Mouse (Mus musculus) ES-Bruce4 (cell line): ENCODE data around the gene Pcif1.
A peak's percentile ranks its signal among the peaks of the same experiment; 100 is the strongest.

ENCODE experiments used
- EP300 ChIP-seq: IDR thresholded peaks from 2 replicates; pipeline ENCODE4 v1.6.1; 2011; ENCODE audit warnings: low read depth, low read length; ENCODE audit not compliant: insufficient read depth
- POLR2A ChIP-seq: IDR thresholded peaks from one replicate; pipeline ENCODE4 v1.8.1; 2011; ENCODE audit warnings: low read length; ENCODE audit not compliant: insufficient read depth

DNA sequence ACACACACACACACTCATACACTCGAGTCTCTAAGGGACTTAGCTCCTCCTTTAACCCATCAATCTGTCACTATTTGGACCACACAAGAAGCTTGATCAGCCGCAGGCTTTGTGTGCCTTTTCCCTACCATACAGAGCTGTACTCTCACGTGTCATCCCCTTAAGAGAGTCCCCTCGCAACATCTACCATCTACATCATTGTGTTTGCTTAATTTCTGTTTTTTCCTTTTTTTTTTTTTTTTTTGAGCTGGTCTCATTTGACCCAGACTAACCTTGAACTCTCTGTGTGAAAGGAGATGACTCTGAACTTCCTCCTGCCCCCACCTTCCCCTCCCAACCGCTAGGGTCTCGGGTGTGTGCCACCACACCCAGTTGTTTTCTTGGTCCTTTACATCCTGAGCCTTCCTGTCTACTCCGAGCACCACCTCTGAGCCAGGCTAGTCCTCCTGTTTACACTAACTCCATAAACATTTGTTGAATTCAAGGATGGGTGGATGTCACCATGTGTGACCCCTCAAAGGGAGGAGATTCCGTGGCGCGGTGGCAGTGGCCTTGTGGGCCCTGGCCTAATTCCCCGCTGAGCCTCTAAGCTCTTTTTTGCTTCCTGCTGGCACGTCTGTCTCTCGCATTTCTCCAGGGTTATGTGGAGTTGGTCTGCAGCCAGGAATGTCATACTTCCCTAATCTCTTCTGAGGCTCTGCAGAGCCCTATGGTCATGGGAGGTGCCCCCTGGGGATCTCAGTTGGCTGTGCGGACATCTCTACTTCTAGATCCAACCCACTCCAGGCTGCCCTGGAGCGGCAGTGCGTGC lies 12.2 kb upstream of the Pcif1 start:
- peak; percentile 90 for TF ChIP-seq EP300
- no peak for TF ChIP-seq POLR2A
